14 mouse cellular contexts compared by ENCODE assay signal in genomic region chr8:34353140-34353855, GRCm38 (mm10).
DNase-seq lines count a peak whose midpoint lies in the region; ATAC-seq and TF ChIP-seq lines count a peak whose summit lies in the region.
"Had no signal": no experiment of that assay in that cellular context is flagged by ENCODE, and none has a peak within 500 bp of the region (broad histone marks: within the 10 kb centered on the region; RNA-seq: fewer than 3 reads in every experiment).

No protein-coding gene starts in this region.

- H3K4me2 ChIP-seq in lung, embryonic 14.5 days, result no peak overlapping the region
- no peak overlapping the region for H3K4me2 ChIP-seq in midbrain, embryonic 12.5 days (replicated peaks)
- H3K4me2 ChIP-seq: heart, embryonic 13.5 days; intestine, embryonic 15.5 days; limb, embryonic 15.5 days had no signal

- no peaks in the 10 kb centered on the region for H3K27me3 ChIP-seq in lung, embryonic 14.5 days (ENCODE audit: insufficient read depth, low read length)
- H3K27me3 ChIP-seq in hindbrain, embryonic 10.5 days (ENCODE audit: insufficient read depth, poor library complexity, severe bottlenecking), result 0 out of 2 replicates have a peak, but pooled peaks cover 4% of the 10 kb centered on the region
- H3K27me3 ChIP-seq in midbrain, embryonic 12.5 days, result no peaks in the 10 kb centered on the region
- H3K27me3 ChIP-seq: intestine, embryonic 15.5 days; limb, embryonic 15.5 days had no signal

- no peak for TF ChIP-seq CTCF in lung, embryonic 14.5 days (IDR thresholded peaks at IDR 0.05; ENCODE audit: low read depth)

- WGBS in lung, embryonic 14.5 days, result 56% methylated on average over 6 of the region's 6 CpGs
- WGBS in hindbrain, embryonic 10.5 days, result 72% methylated on average over 6 of the region's 6 CpGs
- WGBS in midbrain, embryonic 12.5 days, result 46% methylated on average over 6 of the region's 6 CpGs

- H3K9ac ChIP-seq in lung, embryonic 14.5 days, result no peak overlapping the region
- no peak overlapping the region for H3K9ac ChIP-seq in midbrain, embryonic 12.5 days (replicated peaks)
- H3K9ac ChIP-seq: heart, embryonic 13.5 days; intestine, embryonic 15.5 days; limb, embryonic 15.5 days had no signal

- DNase-seq in lung, embryonic 14.5 days, result peak; percentile 32
- no peak for DNase-seq in lung, postnatal 25 days (ENCODE audit: low spot score)
- no peak for DNase-seq in hindbrain, embryonic 10.5 days (ENCODE audit: low spot score)
- DNase-seq in thymus, postnatal 10 days (ENCODE audit: low spot score in 2 of 2), result peak; percentile 39 to 41
- DNase-seq in MN1 (ENCODE audit: low spot score), result no peak
- DNase-seq in kidney, postnatal 25 days, result no peak
- DNase-seq in gastrocnemius, adult 8-10 months (ENCODE audit: low spot score in 2 of 2), result no peak
- DNase-seq: B cell, adult 2 months; lung, postnatal 14 days had no signal

- H3K27ac ChIP-seq in lung, embryonic 14.5 days (ENCODE audit: low read depth), result no peak overlapping the region
- peak overlapping the region; percentile 45 for H3K27ac ChIP-seq in hindbrain, embryonic 10.5 days
- 0 out of 2 replicates have a peak overlapping the region, but pooled peaks have one; percentile 4 for H3K27ac ChIP-seq in midbrain, embryonic 12.5 days (replicated peaks)
- H3K27ac ChIP-seq: heart, embryonic 13.5 days; intestine, embryonic 15.5 days; limb, embryonic 15.5 days had no signal

- H3K4me3 ChIP-seq in lung, embryonic 14.5 days (ENCODE audit: low read depth, low read length), result no peak overlapping the region
- H3K4me3 ChIP-seq in hindbrain, embryonic 10.5 days, result no peak overlapping the region
- no peak overlapping the region for H3K4me3 ChIP-seq in midbrain, embryonic 12.5 days
- H3K4me3 ChIP-seq: heart, embryonic 13.5 days; intestine, embryonic 15.5 days; limb, embryonic 15.5 days; myocyte had no signal

- H3K36me3 ChIP-seq in lung, embryonic 14.5 days (ENCODE audit: insufficient read depth), result no peaks in the 10 kb centered on the region
- no peaks in the 10 kb centered on the region for H3K36me3 ChIP-seq in hindbrain, embryonic 10.5 days
- H3K36me3 ChIP-seq in midbrain, embryonic 12.5 days, result no peaks in the 10 kb centered on the region
- H3K36me3 ChIP-seq: heart, embryonic 13.5 days; intestine, embryonic 15.5 days; limb, embryonic 15.5 days had no signal

- no peaks in the 10 kb centered on the region for H3K4me1 ChIP-seq in lung, embryonic 14.5 days (ENCODE audit: insufficient read depth)
- peaks cover 7% of the 10 kb centered on the region; the same call in 1 of the 2 replicates for H3K4me1 ChIP-seq in hindbrain, embryonic 10.5 days (replicated peaks)
- peaks cover 8% of the 10 kb centered on the region; the same call in 1 of the 2 replicates for H3K4me1 ChIP-seq in midbrain, embryonic 12.5 days
- H3K4me1 ChIP-seq: heart, embryonic 13.5 days; intestine, embryonic 15.5 days; limb, embryonic 15.5 days had no signal

- no peak for ATAC-seq in lung, embryonic 14.5 days (ENCODE audit: insufficient read depth)
- no peak for ATAC-seq in midbrain, embryonic 12.5 days (ENCODE audit: low FRiP score, low read depth)
- ATAC-seq: intestine, embryonic 15.5 days had no signal

- H3K9me3 ChIP-seq in lung, embryonic 14.5 days (ENCODE audit: low read depth, low read length), result no peaks in the 10 kb centered on the region
- H3K9me3 ChIP-seq in hindbrain, embryonic 10.5 days, result no peaks in the 10 kb centered on the region
- H3K9me3 ChIP-seq in midbrain, embryonic 12.5 days, result no peaks in the 10 kb centered on the region
- H3K9me3 ChIP-seq: heart, embryonic 13.5 days; intestine, embryonic 15.5 days; limb, embryonic 15.5 days had no signal

Comparison
In these comparisons a context has a peak if more than half of its experiments do, and no peak if none do; other contexts are left out.
1. DNase-seq: peak in lung, embryonic 14.5 days (single experiment) and thymus, postnatal 10 days (2 of 2); none in lung, postnatal 25 days (single experiment), hindbrain, embryonic 10.5 days (single experiment), MN1 (single experiment), kidney, postnatal 25 days (0 of 2) and gastrocnemius, adult 8-10 months (0 of 2).